Mouse (Mus musculus): ENCODE data around the gene Sec14l3. TPM values are rescaled to one million over a fixed set of nuclear protein-coding genes. Genes with fewer than 3 reads are reported as not detected.
"Not testable (repeated sequence)": the region's sequence is repeated elsewhere in the genome, so short reads cannot be mapped to it uniquely, and the experiment has no call there.

Sec14l3 gene
- total RNA-seq, 2 experiments from 2014 or later = 2.3 to 3.6 TPM

GRCm38 (mm10) chr11:4096054-4096984 is 31.7 kb downstream of the Sec14l3 start:
- peak; percentile 97 to 99 for DNase-seq (ENCODE audit: extremely low spot score in 1 of 2, low spot score in 2 of 2)
- intact Hi-C loops (cut with DNase I) = no loop called here

DNA sequence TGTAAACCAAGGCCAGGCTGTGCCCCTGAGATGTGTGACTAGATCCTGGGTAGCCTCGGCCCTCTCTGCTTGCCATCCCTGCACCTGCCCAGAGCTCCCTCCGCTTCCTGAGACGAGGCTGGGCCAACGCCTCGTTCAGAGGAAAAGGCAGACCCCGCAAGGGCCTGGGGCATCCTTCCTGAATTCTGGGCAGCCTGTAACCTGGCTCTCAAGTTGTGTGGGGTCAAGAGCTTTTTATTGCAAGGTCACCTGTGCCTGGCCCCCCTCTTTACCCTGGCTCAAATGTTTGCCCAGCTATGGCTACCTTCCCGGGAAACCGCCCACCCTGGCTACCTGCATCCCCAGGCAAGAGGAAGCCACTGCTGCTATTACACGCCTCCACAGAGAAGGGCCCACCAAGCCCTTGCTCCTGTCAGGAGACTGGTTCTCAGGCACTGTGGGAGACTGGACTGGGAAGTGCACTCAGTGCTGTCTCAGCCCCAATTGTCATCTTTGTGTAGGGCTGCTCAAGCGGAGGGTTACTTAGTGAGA is 32.5 kb downstream of the Sec14l3 start:
- intact Hi-C loops (cut with DNase I) = no loop called here
- DNase-seq (ENCODE audit: extremely low spot score in 1 of 2, low spot score in 2 of 2) = no peak

DNA sequence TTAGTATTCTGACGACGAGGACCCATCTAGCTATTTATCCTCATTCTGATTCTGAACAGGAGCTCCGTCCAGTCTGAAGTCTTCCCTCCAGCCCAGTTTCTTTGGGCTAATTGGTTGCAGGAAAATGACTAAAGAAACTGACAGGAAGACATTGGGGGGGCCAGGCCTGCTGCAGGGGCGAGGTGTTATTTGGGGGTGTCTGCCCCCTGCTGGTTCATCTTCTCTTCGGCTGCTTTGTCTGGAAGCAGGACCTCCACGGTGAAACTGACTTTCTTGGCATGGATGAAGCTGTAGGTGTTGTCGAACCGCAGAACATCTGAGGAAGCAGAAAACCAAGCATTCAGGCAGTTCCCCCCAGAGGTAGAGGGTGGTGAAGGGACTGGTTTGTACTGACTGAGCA is 33.5 kb downstream of the Sec14l3 start:
- intact Hi-C loops (cut with DNase I) = no loop called here
- no peak for DNase-seq (ENCODE audit: extremely low spot score in 1 of 2, low spot score in 2 of 2)

DNA sequence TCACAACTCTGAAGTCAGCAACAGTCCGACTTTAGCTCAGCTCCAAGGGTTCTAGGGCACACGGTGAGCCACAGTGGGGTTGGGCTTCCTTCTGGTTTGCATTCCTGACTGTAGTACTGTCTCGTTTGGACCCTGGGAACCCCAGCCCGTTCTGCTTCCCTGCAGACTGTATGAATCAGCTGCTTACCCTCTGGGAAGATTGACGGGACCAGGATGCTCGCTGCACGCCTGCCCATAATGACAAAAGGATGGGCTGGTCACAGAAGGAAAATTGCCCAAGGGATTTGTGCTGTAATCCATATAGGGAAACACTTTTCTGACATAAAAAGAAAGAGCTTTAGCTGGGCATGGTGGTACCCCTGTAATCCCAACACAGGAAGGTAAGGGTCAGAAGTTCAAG is 34.2 kb downstream of the Sec14l3 start:
- no peak for DNase-seq (ENCODE audit: extremely low spot score in 1 of 2, low spot score in 2 of 2)
- intact Hi-C loops (cut with DNase I) = no loop called here

GRCm38 (mm10) chr11:4099447-4099846 is 34.8 kb downstream of the Sec14l3 start:
- no peak for DNase-seq (ENCODE audit: extremely low spot score in 1 of 2, low spot score in 2 of 2)
- intact Hi-C loops (cut with DNase I) = no loop called here

DNA sequence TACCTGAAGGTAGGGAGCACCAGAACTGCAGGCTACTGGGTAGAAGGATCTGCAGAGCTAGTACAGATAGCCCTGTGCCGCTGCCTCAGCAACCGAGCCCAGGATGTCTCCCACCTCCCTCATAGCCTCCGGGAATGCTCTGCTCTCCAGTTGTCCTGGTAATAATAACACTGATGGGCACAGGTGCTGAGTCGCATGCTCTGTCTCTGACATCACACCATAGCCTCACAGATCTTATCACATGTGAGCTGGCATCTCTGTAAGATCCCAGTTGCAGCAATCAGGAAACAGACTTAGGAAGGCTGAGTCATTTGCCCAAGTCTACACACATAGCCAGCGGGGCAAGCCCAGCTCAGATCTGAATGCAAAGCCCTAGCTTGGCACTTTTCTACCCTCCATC is 37.2 kb downstream of the Sec14l3 start:
- DNase-seq (ENCODE audit: extremely low spot score in 1 of 2, low spot score in 2 of 2) = no peak
- intact Hi-C loops (cut with DNase I) = no loop called here

- intact Hi-C loops (cut with DNase I) = no loop called here
- no peak for DNase-seq (ENCODE audit: extremely low spot score in 1 of 2, low spot score in 2 of 2)
These were observed 38.9 kb downstream of the Sec14l3 start for GRCm38 (mm10) chr11:4103522-4103921.

DNA sequence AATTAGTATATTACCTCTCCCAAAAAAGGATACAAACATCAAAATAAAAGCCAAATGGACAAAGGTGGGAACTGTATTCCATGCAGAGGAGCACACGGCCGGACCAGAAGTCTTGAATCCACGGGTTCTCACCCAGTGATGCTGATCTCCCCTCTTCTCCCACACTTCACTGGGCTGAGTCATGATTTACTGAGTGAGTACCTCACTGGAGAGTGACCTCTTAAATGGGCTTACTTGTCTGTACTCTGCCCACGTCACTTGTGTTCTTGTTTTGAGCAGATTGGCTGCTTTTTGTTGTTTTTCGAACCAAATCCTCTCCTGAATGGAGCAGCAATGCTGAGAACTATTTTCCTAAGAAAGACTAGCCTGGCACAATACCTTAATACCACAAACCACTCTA is 40.3 kb downstream of the Sec14l3 start:
- DNase-seq (ENCODE audit: extremely low spot score in 1 of 2, low spot score in 2 of 2) = no peak
- intact Hi-C loops (cut with DNase I) = no loop called here

GRCm38 (mm10) chr11:4105444-4105843 is 40.8 kb downstream of the Sec14l3 start:
- no peak for DNase-seq (ENCODE audit: extremely low spot score in 1 of 2, low spot score in 2 of 2)
- intact Hi-C loops (cut with DNase I) = no loop called here

GRCm38 (mm10) chr11:4107901-4108300 is 43.3 kb downstream of the Sec14l3 start:
- DNase-seq (ENCODE audit: extremely low spot score in 1 of 2, low spot score in 2 of 2); intact Hi-C loops (cut with DNase I): not testable (repeated sequence)

DNA sequence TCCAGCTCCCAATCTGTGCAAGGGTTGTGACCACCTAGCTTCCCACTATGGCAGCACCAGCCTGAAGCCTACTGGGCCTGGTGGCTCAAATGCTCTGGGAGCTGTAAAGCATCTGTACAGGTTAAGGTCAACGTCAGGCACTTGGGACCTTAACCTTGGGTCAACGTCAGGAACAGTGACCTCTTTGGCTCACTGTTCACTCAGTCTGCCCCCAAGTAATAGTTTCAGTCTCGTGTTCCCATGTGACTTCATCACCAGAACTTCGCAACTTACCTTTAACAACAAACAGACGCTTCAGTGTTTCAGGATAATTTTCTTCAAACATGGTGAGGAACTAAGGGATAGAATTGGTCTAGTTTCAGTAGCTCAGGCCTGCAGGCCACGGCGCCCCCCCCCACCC is 44.0 kb downstream of the Sec14l3 start:
- DNase-seq (ENCODE audit: extremely low spot score in 1 of 2, low spot score in 2 of 2) = no peak
- intact Hi-C loops (cut with DNase I) = no loop called here

GRCm38 (mm10) chr11:4112033-4112432 is 47.4 kb downstream of the Sec14l3 start:
- intact Hi-C loops (cut with DNase I) = no loop called here
- no peak for DNase-seq (ENCODE audit: extremely low spot score in 1 of 2, low spot score in 2 of 2)

GRCm38 (mm10) chr11:4112861-4113260 is 48.2 kb downstream of the Sec14l3 start:
- DNase-seq (ENCODE audit: extremely low spot score in 1 of 2, low spot score in 2 of 2) = no peak

GRCm38 (mm10) chr11:4113496-4113895 is 48.9 kb downstream of the Sec14l3 start:
- intact Hi-C loops (cut with DNase I) = no loop called here
- DNase-seq (ENCODE audit: extremely low spot score in 1 of 2, low spot score in 2 of 2) = no peak

More at GRCm38 (mm10) chr11:4112861-4113260, 48.2 kb downstream of the Sec14l3 start:
- intact Hi-C loops (cut with DNase I) = no loop called here

DNA sequence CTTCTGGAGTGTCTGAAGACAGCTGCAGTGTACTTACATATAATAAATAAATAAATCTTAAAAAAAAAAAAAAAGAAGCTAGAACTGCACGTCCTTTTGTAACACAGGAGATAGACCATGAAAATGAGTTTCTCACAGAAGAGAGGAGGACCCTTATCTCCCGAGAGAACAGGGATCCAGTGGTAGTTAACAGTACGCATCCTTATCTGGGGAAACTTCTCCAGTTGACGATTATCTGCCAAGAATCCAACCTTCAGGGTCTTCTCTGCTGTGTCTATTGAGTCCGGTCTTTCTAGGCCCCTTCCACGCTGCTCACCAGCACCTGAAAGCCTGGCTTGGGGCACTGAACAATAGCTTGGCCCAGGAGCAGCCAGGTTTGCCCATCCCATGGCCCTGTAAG is 49.3 kb downstream of the Sec14l3 start:
- intact Hi-C loops (cut with DNase I) = no loop called here
- no peak for DNase-seq (ENCODE audit: extremely low spot score in 1 of 2, low spot score in 2 of 2)

DNA sequence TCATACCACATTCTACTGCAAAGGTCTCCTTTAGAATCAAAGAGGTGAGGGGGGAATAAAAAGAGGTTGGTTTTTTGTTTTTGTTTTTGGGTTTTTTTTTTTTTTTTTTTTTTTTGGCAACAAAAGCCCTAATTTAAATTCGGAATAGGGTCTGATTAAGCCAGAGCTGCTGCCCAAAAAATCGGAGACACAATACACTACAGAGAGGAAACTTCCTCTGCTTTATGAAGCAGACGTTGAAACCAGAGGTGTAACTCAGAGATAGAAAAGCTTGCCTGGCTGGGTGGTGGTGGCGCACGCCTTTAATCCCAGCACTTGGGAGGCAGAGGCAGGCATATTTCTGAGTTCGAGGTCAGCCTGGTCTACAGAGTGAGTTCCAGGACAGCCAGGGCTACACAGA is 49.9 kb downstream of the Sec14l3 start:
- intact Hi-C loops (cut with DNase I); DNase-seq (ENCODE audit: extremely low spot score in 1 of 2, low spot score in 2 of 2): not testable (repeated sequence)

DNA sequence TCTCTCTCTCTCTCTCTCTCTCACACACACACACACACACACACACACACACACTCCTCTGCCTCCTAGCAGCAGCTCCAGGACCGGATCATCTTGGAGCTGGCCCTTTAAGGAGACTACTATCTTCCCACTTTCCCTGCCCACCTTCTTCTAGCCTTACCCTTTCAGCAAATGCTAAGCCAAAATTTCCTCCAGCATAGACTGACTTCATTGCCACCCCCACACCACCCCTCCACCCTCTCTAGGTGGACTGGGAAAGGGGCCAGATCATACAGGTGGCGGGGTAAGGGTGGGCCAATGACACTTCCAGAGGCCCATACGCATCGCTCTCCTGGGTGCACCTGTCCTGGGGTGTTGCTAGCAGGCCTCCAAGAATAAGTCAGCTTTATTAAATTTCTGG is 50.8 kb downstream of the Sec14l3 start:
- DNase-seq (ENCODE audit: extremely low spot score in 1 of 2, low spot score in 2 of 2) = no peak
- intact Hi-C loops (cut with DNase I) = no loop called here

DNA sequence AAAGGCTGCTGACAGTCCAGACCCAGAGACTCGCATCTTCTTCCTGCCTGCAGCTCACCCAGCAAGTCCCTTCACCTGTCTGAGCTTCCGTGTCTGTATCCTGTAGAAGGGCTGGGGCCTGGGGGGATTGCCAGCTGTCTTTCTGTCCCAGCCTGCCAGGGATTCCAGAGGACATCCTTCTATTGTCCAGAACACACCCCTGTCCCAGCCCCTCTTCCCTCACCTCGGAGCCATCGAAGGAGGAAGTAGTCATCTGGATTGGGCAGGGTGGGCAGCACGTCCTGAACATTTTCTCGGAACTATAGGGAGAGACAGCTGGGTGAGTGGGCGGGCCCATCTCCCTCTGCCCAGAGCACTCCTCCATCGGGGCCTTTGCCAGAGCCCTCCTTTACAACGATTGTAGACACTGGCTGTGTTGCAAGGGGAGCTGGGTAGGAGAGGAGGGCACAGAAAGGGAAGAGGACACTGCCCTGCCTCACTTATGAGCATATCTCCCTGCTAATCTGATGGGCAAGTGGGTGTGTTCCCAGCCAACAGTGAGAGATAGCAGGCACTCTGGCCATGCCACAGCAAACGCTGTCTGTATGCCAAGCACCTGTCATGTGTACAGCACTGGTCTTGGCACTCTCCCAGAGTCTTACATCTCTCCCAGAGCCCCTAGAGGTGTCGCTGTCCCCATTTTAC is 52.0 kb downstream of the Sec14l3 start:
- DNase-seq (ENCODE audit: extremely low spot score in 1 of 2, low spot score in 2 of 2) = peak in 1 of 2 experiments; percentile 60
- intact Hi-C loops (cut with DNase I) = no loop called here

DNA sequence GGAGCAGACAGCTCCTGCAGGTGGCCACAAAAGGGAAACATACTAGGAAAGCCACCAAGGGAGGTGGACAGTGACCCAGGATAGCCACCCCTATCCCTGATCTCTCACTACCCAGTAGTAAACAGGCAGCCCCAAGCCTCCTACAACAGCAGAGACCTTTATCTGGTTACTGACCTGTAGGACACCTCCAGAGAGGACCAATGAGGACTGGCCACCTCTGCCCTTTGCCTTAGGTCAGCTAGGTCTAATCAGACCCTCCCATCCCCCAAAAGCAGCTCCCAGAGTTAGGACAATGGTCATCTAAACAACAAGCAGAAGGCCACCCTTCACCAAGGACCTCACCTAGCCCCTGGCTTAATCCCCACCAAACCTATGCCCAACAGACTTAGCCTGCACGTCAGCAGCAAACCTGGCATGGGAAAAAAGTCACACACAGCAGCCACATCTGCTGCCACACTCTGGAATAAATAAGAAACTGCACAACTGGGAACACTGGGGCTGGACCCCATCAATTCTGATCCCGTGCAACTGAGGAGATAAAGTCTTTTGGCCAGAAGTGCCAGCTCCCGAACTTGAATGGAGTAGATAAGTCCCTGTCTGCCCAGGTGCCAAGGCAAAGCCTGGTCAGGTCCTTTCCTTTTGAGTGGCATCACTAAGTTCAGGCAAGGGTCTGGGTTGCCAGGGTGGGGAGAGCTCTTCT is 52.9 kb downstream of the Sec14l3 start:
- DNase-seq (ENCODE audit: extremely low spot score in 1 of 2, low spot score in 2 of 2) = no peak
- intact Hi-C loops (cut with DNase I) = no loop called here

Measured in left cerebral cortex, postnatal 10 days (tissue).